Mouse (Mus musculus) brain, embryonic 14.5 days (tissue): ENCODE measurements at regions not wholly inside any gene's neighbourhood (a gene's known extent, or its start where the extent isn't known, plus 50 kb on each side); places are given as distances from the start of the nearest gene placed in this dataset.

Experiments used
- CTCF ChIP-seq: fragments of 200-500 bp; IDR thresholded peaks from 2 replicates; pipeline ENCODE4 v1.5.1; 2012; ENCODE audit warnings: inconsistent platforms, mild to moderate bottlenecking, moderate library complexity, borderline replicate concordance; ENCODE audit not compliant: insufficient read depth, insufficient read length; ENCODE audit errors: extremely low read depth
- POLR2A ChIP-seq: fragments of 200-500 bp; IDR thresholded peaks from 2 replicates; pipeline ENCODE4 v1.6.1; 2012; ENCODE audit warnings: mild to moderate bottlenecking, inconsistent platforms, borderline replicate concordance; ENCODE audit not compliant: poor library complexity, insufficient read depth, insufficient read length, severe bottlenecking; ENCODE audit errors: extremely low read depth

DNA sequence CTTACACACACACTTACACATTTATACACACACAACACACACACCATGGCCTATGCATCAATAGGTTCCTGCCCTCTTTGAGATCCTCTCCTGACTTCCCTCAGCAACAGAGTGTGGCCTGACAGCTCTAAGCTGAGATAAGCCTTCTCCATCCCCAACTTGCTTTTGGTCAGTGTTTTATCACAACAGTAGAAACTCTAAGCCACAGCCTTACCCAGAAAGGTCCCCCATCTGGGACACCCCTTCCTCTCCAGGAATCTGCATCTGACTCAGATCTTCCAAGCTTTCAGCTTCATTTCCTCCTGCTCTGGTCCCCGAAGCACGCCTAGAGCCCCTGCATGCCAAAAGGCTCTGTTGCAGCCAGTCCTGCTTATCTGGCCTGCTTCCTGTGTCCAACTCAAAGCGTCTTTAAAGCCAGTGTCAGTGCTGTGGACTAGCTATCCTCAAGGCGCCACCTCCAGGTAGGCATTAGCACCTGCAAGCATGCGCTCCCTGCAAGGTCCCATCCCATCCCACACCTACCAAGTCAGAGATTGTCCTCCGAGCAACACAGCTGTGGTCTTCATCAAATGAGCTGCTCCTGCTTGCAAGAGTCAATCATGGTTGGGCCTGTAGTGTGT, 205.5 kb upstream of the Rpl38 start:
- peak; percentile 57; the same call in 1 of the 2 replicates for TF ChIP-seq CTCF
- TF ChIP-seq POLR2A = no peak
